Mouse (Mus musculus) lung, postnatal 0 days (tissue): ENCODE measurements around the gene Ttc23l. TPM values are rescaled to one million over a fixed set of nuclear protein-coding genes. Genes with fewer than 3 reads are reported as not detected.

Experiments used
- ATAC-seq: fragments of 200-750 bp; cut with Nextera tagmentation; 2 replicates; pipeline ENCODE4 v1.8.0; 2017; ENCODE audit warnings: moderate library complexity
- DNase-seq: peaks from one replicate; pipeline ENCODE4 v3.0.0-alpha.2; 2016; ENCODE audit warnings: low spot score
- H3K27ac ChIP-seq: fragments of 300-500 bp; sonication (generic); 2 replicates; pipeline ENCODE4 v1.5.1; 2014; ENCODE audit warnings: antibody characterized with exemption, mild to moderate bottlenecking, low read length, mixed read lengths
- H3K27me3 ChIP-seq: fragments of 300-500 bp; sonication (generic); replicated peaks from 2 replicates; pipeline ENCODE4 v1.6.1; 2014; ENCODE audit warnings: low read length, mixed read lengths; ENCODE audit not compliant: insufficient read depth
- H3K36me3 ChIP-seq: fragments of 300-500 bp; sonication (generic); 2 replicates; pipeline ENCODE4 v1.6.1; 2014; ENCODE audit warnings: low read length, mixed read lengths; ENCODE audit not compliant: insufficient read depth
- H3K4me1 ChIP-seq: fragments of 300-500 bp; sonication (generic); 2 replicates; pipeline ENCODE4 v1.6.1; 2014; ENCODE audit warnings: antibody characterized with exemption, low read depth, low read length, mixed read lengths; ENCODE audit not compliant: insufficient read depth
- H3K4me2 ChIP-seq: fragments of 300-500 bp; sonication (generic); replicated peaks from 2 replicates; pipeline ENCODE4 v1.6.1; 2014; ENCODE audit warnings: low read depth, mild to moderate bottlenecking, low read length, moderate library complexity, mixed read lengths
- H3K4me3 ChIP-seq: fragments of 300-500 bp; sonication (generic); 2 replicates; pipeline ENCODE4 v1.5.1; 2014; ENCODE audit warnings: low read depth, low read length
- H3K9ac ChIP-seq: fragments of 300-500 bp; sonication (generic); replicated peaks from 2 replicates; pipeline ENCODE4 v1.6.1; 2014; ENCODE audit warnings: low read depth, mild to moderate bottlenecking
- H3K9me3 ChIP-seq: fragments of 300-500 bp; sonication (generic); 2 replicates; pipeline ENCODE4 v1.6.1; 2016; ENCODE audit warnings: low read length, mixed read lengths
- CTCF ChIP-seq: IDR thresholded peaks from 2 replicates; pipeline ENCODE4 v1.5.1; 2016; ENCODE audit warnings: antibody characterized with exemption, mild to moderate bottlenecking
- EP300 ChIP-seq: IDR thresholded peaks from 2 replicates; pipeline ENCODE4 v1.6.1; 2016; ENCODE audit warnings: antibody characterized with exemption, mild to moderate bottlenecking, control low read depth
- WGBS: fragments of 180-500 bp; shearing (Covaris S2); extraction: QIAGEN DNeasy Blood & Tissue Kit; methylation state at CpG from one replicate; pipeline ENCODE4 v1.1.7; 2014; 5-methylcytosine and 5-hydroxymethylcytosine counted together
- polyA plus RNA-seq: library from polyadenylated mRNA; unstranded; fragments of >200 nt; fragmentation: Nextera tagmentation; extraction: Ambion mirVana; gene quantifications from 2 replicates; pipeline ENCODE4 v1.2.1, GENCODE M21; 2015

The Ttc23l gene
- polyA plus RNA-seq, 1 experiment from 2014 or later = not detected

- 29% methylated on average over 1 of the region's 1 CpGs for WGBS
- Histone ChIP-seq H3K4me3 (no peak overlapping the region), H3K36me3 (peaks cover 8% of the 10 kb centered on the region; the same call in 1 of the 2 replicates), H3K9me3 (no peaks in the 10 kb centered on the region), H3K9ac (no peak overlapping the region), H3K4me2 (no peak overlapping the region), H3K27ac (no peak overlapping the region), H3K27me3 (no peaks in the 10 kb centered on the region), H3K4me1 (no peaks in the 10 kb centered on the region)
- no peak for TF ChIP-seq CTCF
- no peak for TF ChIP-seq EP300
- ATAC-seq (no peak), DNase-seq (no peak)
Measured at GRCm38 (mm10) chr15:10564201-10564600, 5.7 kb upstream of the Ttc23l start.

- TF ChIP-seq CTCF (no peak), EP300 (no peak)
- DNase-seq (no peak), ATAC-seq (no peak)
- Histone ChIP-seq H3K9me3 (no peaks in the 10 kb centered on the region), H3K4me2 (no peak overlapping the region), H3K4me3 (no peak overlapping the region), H3K27ac (no peak overlapping the region), H3K4me1 (no peaks in the 10 kb centered on the region), H3K9ac (no peak overlapping the region), H3K27me3 (no peaks in the 10 kb centered on the region), H3K36me3 (no peaks in the 10 kb centered on the region; the same call in 1 of the 2 replicates)
Measured at GRCm38 (mm10) chr15:10562281-10562680, 3.8 kb upstream of the Ttc23l start.

DNA sequence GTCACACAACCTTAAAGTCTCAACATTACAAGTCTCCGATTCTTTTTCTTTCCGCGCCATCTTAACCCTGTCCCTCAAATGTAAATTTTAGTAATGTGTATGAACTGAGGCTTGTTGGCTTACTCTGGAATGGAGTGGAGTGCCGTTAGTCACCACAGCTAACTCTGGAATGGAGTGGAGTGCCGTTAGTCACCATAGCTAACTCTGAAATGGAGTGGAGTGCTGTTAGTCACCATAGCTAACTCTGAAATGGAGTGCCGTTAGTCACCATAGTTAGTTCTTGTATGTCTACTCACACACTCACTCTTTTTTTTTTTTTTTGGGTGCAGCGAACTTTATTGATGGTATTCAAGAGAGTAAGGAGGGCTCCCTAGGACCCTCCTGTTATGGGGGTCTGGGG is 1.5 kb upstream of the Ttc23l start:
- Histone ChIP-seq H3K9me3 (no peaks in the 10 kb centered on the region), H3K4me3 (no peak overlapping the region), H3K36me3 (no peaks in the 10 kb centered on the region), H3K4me1 (no peaks in the 10 kb centered on the region), H3K4me2 (no peak overlapping the region), H3K27me3 (no peaks in the 10 kb centered on the region), H3K9ac (no peak overlapping the region), H3K27ac (no peak overlapping the region)
- WGBS = 79% methylated on average over 7 of the region's 7 CpGs
- peak; percentile 19 for DNase-seq
- TF ChIP-seq CTCF (no peak), EP300 (no peak)
- peak; percentile 57 for ATAC-seq

DNA sequence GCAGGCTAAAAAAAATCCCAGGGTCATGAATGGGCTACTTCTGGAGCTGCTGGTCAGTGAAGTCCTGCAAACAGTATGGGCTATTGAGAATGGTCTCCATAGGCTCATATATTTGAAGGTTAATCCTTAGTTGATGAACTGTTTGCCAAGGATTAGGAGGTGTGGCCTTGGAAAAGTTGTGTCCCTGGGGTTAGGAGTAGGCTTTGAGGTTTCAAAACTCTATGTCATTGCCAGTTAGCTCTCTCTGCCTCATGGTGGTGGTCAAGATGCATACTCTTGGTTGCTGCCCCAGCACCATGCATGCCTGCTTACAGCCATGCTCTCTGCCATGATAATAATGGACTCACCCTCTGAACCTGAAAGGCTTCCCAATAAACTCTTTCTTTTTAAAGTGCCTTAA is 4.1 kb downstream of the Ttc23l start:
- no peak for TF ChIP-seq EP300
- TF ChIP-seq CTCF = no peak
- no peak for ATAC-seq
- Histone ChIP-seq H3K27me3 (no peaks in the 10 kb centered on the region), H3K4me3 (no peak overlapping the region), H3K4me1 (no peaks in the 10 kb centered on the region), H3K4me2 (no peak overlapping the region), H3K27ac (no peak overlapping the region), H3K9me3 (no peaks in the 10 kb centered on the region), H3K36me3 (no peaks in the 10 kb centered on the region), H3K9ac (no peak overlapping the region)
- no peak for DNase-seq

DNA sequence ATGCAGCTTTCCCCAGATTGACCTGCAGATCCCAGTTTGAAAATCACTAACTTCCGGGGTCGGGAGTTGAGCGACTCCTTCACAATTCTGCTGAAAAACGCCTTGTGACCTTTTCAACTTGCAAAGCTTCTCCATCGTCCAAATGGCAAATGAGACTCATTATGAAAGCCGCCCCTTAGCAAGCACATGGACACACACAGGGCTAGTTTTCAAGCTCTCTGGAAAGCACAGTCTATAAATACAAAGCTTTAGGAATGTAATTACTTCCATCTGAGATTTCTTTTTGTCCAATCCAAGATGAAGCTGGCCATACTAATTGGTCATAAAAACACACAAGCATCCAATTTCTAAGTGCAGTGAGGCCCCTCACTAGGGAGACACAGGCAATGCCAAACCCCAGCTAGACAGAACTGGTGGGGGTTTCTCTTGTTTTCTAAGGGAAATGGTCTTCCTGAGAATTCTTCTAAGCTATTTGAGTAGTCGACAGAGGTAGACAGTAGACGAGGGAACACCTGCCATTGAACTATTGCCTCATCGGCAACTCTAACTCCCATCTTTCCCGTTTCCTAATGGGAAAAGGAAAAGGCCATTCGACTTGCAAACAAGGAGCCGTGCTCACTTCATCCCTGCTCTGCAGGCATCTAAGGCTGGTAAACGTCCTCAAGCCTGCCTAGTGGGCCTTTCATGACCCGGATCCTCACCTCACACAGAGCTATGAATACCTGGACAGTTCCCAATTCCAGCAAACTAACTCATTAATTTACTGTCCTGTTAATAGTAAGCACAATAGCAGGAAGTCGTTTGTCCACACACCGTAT is 18.0 kb downstream of the Ttc23l start:
- ATAC-seq = no peak

GRCm38 (mm10) chr15:10535969-10536368 is 22.5 kb downstream of the Ttc23l start:
- H3K4me1 ChIP-seq = no peaks in the 10 kb centered on the region
- no peak overlapping the region for H3K4me3 ChIP-seq
- H3K4me2 ChIP-seq = no peak overlapping the region
- H3K9ac ChIP-seq = no peak overlapping the region
- ATAC-seq = no peak
- WGBS = 82% methylated on average over 7 of the region's 7 CpGs
- no peak for TF ChIP-seq CTCF
- TF ChIP-seq EP300 = no peak
- H3K27ac ChIP-seq = no peak overlapping the region
- H3K27me3 ChIP-seq = no peaks in the 10 kb centered on the region
- no peaks in the 10 kb centered on the region for H3K36me3 ChIP-seq
- no peak for DNase-seq
- H3K9me3 ChIP-seq = no peaks in the 10 kb centered on the region

More for the DNA sequence above, 18.0 kb downstream of the Ttc23l start:
- no peak overlapping the region for H3K27ac ChIP-seq
- H3K4me3 ChIP-seq = no peak overlapping the region
- H3K27me3 ChIP-seq = no peaks in the 10 kb centered on the region
- H3K4me1 ChIP-seq = no peaks in the 10 kb centered on the region
- no peak for TF ChIP-seq CTCF
- no peak for TF ChIP-seq EP300
- H3K9ac ChIP-seq = no peak overlapping the region
- H3K9me3 ChIP-seq = no peaks in the 10 kb centered on the region
- no peak for DNase-seq
- no peak overlapping the region for H3K4me2 ChIP-seq
- 65% methylated on average over 16 of the region's 16 CpGs for WGBS
- no peaks in the 10 kb centered on the region for H3K36me3 ChIP-seq
